Mouse (Mus musculus) brain, embryonic 14.5 days (tissue): ENCODE measurements around the gene Pkm.

Experiments
- CTCF ChIP-seq: fragments of 200-500 bp; IDR thresholded peaks from 2 replicates; pipeline ENCODE4 v1.5.1; 2012; ENCODE audit warnings: inconsistent platforms, mild to moderate bottlenecking, moderate library complexity, borderline replicate concordance; ENCODE audit not compliant: insufficient read depth, insufficient read length; ENCODE audit errors: extremely low read depth
- POLR2A ChIP-seq: fragments of 200-500 bp; IDR thresholded peaks from 2 replicates; pipeline ENCODE4 v1.6.1; 2012; ENCODE audit warnings: mild to moderate bottlenecking, inconsistent platforms, borderline replicate concordance; ENCODE audit not compliant: poor library complexity, insufficient read depth, insufficient read length, severe bottlenecking; ENCODE audit errors: extremely low read depth

DNA sequence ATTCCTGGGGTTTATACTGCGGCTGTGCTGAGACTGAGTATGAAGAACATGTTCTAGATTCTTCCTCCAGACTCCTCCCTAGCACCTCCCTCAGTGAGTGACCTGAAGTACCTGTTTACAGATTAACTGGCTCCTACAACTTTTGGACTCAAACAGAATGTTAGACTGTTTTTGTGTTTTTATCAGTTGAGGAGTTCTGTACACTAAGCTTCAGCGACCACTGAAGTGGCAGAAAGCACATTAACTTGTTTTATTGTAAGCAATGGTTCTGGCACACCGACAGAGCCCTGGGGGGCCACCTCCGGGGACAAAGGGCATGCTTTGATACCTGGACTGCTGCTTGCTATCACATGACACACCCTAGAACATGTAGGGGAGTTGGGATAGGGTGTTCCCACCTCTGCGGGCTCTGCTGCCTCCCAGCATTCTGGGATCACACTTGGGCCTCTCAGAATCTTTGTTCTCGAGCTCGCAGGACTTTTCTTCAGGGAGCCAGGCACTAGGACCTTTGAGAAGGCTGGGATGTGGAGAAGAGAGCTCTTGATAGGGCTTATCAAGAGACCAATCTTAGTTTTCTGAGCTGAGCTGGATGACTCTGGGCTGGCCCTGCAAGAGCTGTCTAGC, 60.2 kb downstream of the Pkm start:
- no peak for TF ChIP-seq CTCF
- TF ChIP-seq POLR2A = no peak
